Mouse (Mus musculus): ENCODE measurements around the gene Kctd10. TPM values are rescaled to one million over a fixed set of nuclear protein-coding genes. Genes with fewer than 3 reads are reported as not detected.
A peak's percentile ranks its signal among the peaks of the same experiment; 100 is the strongest.

Gene Kctd10
- polyA plus RNA-seq, 1 experiment from 2014 or later = 101 TPM

GRCm38 (mm10) chr5:114365043-114365752 is 15.1 kb downstream of the Kctd10 start:
- ATAC-seq (replicated peaks; ENCODE audit: low FRiP score) = no peak
- no peak overlapping the region for H3K4me2 ChIP-seq
- 80% methylated on average over 23 of the region's 23 CpGs for WGBS
- H3K4me3 ChIP-seq (replicated peaks) = no peak overlapping the region
- H3K27ac ChIP-seq = peak overlapping the region; percentile 18; the same call in 1 of the 2 replicates
- H3K9ac ChIP-seq = peak overlapping the region; percentile 17; the same call in 1 of the 2 replicates
- peaks cover 33% of the 10 kb centered on the region for H3K4me1 ChIP-seq
- peaks cover 97% of the 10 kb centered on the region for H3K36me3 ChIP-seq
- H3K9me3 ChIP-seq (replicated peaks) = no peaks in the 10 kb centered on the region
- no peaks in the 10 kb centered on the region for H3K27me3 ChIP-seq

- Histone ChIP-seq H3K4me3 (replicated peaks) (no peak overlapping the region), H3K9me3 (replicated peaks) (no peaks in the 10 kb centered on the region), H3K27me3 (no peaks in the 10 kb centered on the region), H3K36me3 (peaks cover 65% of the 10 kb centered on the region), H3K4me2 (no peak overlapping the region), H3K4me1 (peaks cover 29% of the 10 kb centered on the region), H3K27ac (no peak overlapping the region), H3K9ac (no peak overlapping the region)
- 88% methylated on average over 15 of the region's 15 CpGs for WGBS
- ATAC-seq (replicated peaks; ENCODE audit: low FRiP score) = no peak
These were observed 19.3 kb downstream of the Kctd10 start for GRCm38 (mm10) chr5:114360968-114361367.

GRCm38 (mm10) chr5:114359586-114359985 is 20.7 kb downstream of the Kctd10 start:
- Histone ChIP-seq H3K4me3 (replicated peaks) (no peak overlapping the region), H3K27me3 (no peaks in the 10 kb centered on the region), H3K4me2 (no peak overlapping the region), H3K27ac (no peak overlapping the region), H3K9ac (no peak overlapping the region), H3K4me1 (peaks cover 19% of the 10 kb centered on the region), H3K9me3 (replicated peaks) (no peaks in the 10 kb centered on the region), H3K36me3 (peaks cover 52% of the 10 kb centered on the region)
- ATAC-seq (replicated peaks; ENCODE audit: low FRiP score) = no peak
- WGBS = 63% methylated on average over 8 of the region's 8 CpGs

- no peak for ATAC-seq (replicated peaks; ENCODE audit: low FRiP score)
- Histone ChIP-seq H3K27me3 (no peaks in the 10 kb centered on the region), H3K4me3 (replicated peaks) (no peak overlapping the region), H3K36me3 (peaks cover 44% of the 10 kb centered on the region), H3K4me2 (no peak overlapping the region), H3K9ac (no peak overlapping the region), H3K4me1 (peaks cover 19% of the 10 kb centered on the region), H3K27ac (no peak overlapping the region), H3K9me3 (replicated peaks) (no peaks in the 10 kb centered on the region)
- WGBS = 85% methylated on average over 10 of the region's 10 CpGs
These were observed 21.5 kb downstream of the Kctd10 start for GRCm38 (mm10) chr5:114358833-114359232.

GRCm38 (mm10) chr5:114356936-114357751 is 23.2 kb downstream of the Kctd10 start:
- H3K27me3 ChIP-seq = no peaks in the 10 kb centered on the region
- H3K4me3 ChIP-seq (replicated peaks) = peak overlapping the region; percentile 10; the same call in 1 of the 2 replicates
- peak overlapping the region; percentile 46 for H3K4me2 ChIP-seq
- peak overlapping the region; percentile 65 for H3K27ac ChIP-seq
- no peaks in the 10 kb centered on the region for H3K9me3 ChIP-seq (replicated peaks)
- no peak overlapping the region for H3K9ac ChIP-seq
- H3K4me1 ChIP-seq = peaks cover 19% of the 10 kb centered on the region
- peak; percentile 76 for ATAC-seq (replicated peaks; ENCODE audit: low FRiP score)
- H3K36me3 ChIP-seq = peaks cover 27% of the 10 kb centered on the region
- WGBS = 49% methylated on average over 23 of the region's 23 CpGs

- 23% methylated on average over 7 of the region's 7 CpGs for WGBS
- no peaks in the 10 kb centered on the region for H3K9me3 ChIP-seq (replicated peaks)
- no peaks in the 10 kb centered on the region for H3K27me3 ChIP-seq
- H3K9ac ChIP-seq = no peak overlapping the region
- peak overlapping the region; percentile 65 for H3K27ac ChIP-seq
- peak overlapping the region; percentile 10; the same call in 1 of the 2 replicates for H3K4me3 ChIP-seq (replicated peaks)
- peaks cover 20% of the 10 kb centered on the region for H3K36me3 ChIP-seq
- ATAC-seq (replicated peaks; ENCODE audit: low FRiP score) = peak; percentile 90
- peak overlapping the region; percentile 46 for H3K4me2 ChIP-seq
- H3K4me1 ChIP-seq = peaks cover 19% of the 10 kb centered on the region
These were observed 23.9 kb downstream of the Kctd10 start for GRCm38 (mm10) chr5:114356250-114356935.

GRCm38 (mm10) chr5:114351490-114351889 is 28.8 kb downstream of the Kctd10 start:
- WGBS = 60% methylated on average over 10 of the region's 10 CpGs
- no peak for ATAC-seq (replicated peaks; ENCODE audit: low FRiP score)
- no peak overlapping the region for H3K9ac ChIP-seq

GRCm38 (mm10) chr5:114347005-114347404 is 33.3 kb downstream of the Kctd10 start:
- Histone ChIP-seq H3K27me3 (no peaks in the 10 kb centered on the region), H3K27ac (no peak overlapping the region), H3K4me2 (no peak overlapping the region), H3K36me3 (no peaks in the 10 kb centered on the region), H3K9ac (no peak overlapping the region), H3K9me3 (replicated peaks) (no peaks in the 10 kb centered on the region), H3K4me1 (no peaks in the 10 kb centered on the region), H3K4me3 (replicated peaks) (no peak overlapping the region)
- WGBS = 87% methylated on average over 10 of the region's 10 CpGs
- ATAC-seq (replicated peaks; ENCODE audit: low FRiP score) = no peak

More at GRCm38 (mm10) chr5:114351490-114351889, 28.8 kb downstream of the Kctd10 start:
- H3K4me2 ChIP-seq = no peak overlapping the region
- no peaks in the 10 kb centered on the region for H3K36me3 ChIP-seq
- 0 out of 2 replicates have a peak, but pooled peaks cover 4% of the 10 kb centered on the region for H3K4me1 ChIP-seq
- no peak overlapping the region for H3K4me3 ChIP-seq (replicated peaks)
- no peak overlapping the region for H3K27ac ChIP-seq
- H3K9me3 ChIP-seq (replicated peaks) = no peaks in the 10 kb centered on the region
- H3K27me3 ChIP-seq = no peaks in the 10 kb centered on the region

GRCm38 (mm10) chr5:114345538-114345937 is 34.8 kb downstream of the Kctd10 start:
- Histone ChIP-seq H3K27me3 (no peaks in the 10 kb centered on the region), H3K4me2 (no peak overlapping the region), H3K4me3 (replicated peaks) (no peak overlapping the region), H3K9me3 (replicated peaks) (no peaks in the 10 kb centered on the region), H3K36me3 (no peaks in the 10 kb centered on the region), H3K9ac (no peak overlapping the region), H3K4me1 (no peaks in the 10 kb centered on the region), H3K27ac (no peak overlapping the region)
- no peak for ATAC-seq (replicated peaks; ENCODE audit: low FRiP score)
- WGBS = 52% methylated on average over 3 of the region's 3 CpGs

GRCm38 (mm10) chr5:114343612-114344011 is 36.7 kb downstream of the Kctd10 start:
- H3K27me3 ChIP-seq = no peaks in the 10 kb centered on the region
- no peak overlapping the region for H3K4me2 ChIP-seq
- H3K4me3 ChIP-seq (replicated peaks) = no peak overlapping the region
- no peaks in the 10 kb centered on the region for H3K4me1 ChIP-seq
- no peaks in the 10 kb centered on the region for H3K36me3 ChIP-seq
- ATAC-seq (replicated peaks; ENCODE audit: low FRiP score) = no peak
- no peak overlapping the region for H3K27ac ChIP-seq
- 75% methylated on average over 7 of the region's 7 CpGs for WGBS
- no peaks in the 10 kb centered on the region for H3K9me3 ChIP-seq (replicated peaks)
- no peak overlapping the region for H3K9ac ChIP-seq

GRCm38 (mm10) chr5:114342996-114343395 is 37.3 kb downstream of the Kctd10 start:
- Histone ChIP-seq H3K27ac (no peak overlapping the region), H3K4me3 (replicated peaks) (no peak overlapping the region), H3K27me3 (no peaks in the 10 kb centered on the region), H3K36me3 (no peaks in the 10 kb centered on the region), H3K9me3 (replicated peaks) (no peaks in the 10 kb centered on the region), H3K4me1 (no peaks in the 10 kb centered on the region), H3K4me2 (no peak overlapping the region), H3K9ac (no peak overlapping the region)
- ATAC-seq (replicated peaks; ENCODE audit: low FRiP score) = no peak
- WGBS = 87% methylated on average over 5 of the region's 5 CpGs

All from kidney, embryonic 15.5 days (tissue).